Mouse (Mus musculus): ENCODE results near the gene Dek. TPM values are rescaled to one million over a fixed set of nuclear protein-coding genes. Genes with fewer than 3 reads are reported as not detected.
A peak's percentile ranks its signal among the peaks of the same experiment; 100 is the strongest.

Gene Dek
- 419 and 427 TPM in 2 replicates for polyA plus RNA-seq (2016; fragmentation: Nextera tagmentation; extraction: Ambion mirVana)

DNA sequence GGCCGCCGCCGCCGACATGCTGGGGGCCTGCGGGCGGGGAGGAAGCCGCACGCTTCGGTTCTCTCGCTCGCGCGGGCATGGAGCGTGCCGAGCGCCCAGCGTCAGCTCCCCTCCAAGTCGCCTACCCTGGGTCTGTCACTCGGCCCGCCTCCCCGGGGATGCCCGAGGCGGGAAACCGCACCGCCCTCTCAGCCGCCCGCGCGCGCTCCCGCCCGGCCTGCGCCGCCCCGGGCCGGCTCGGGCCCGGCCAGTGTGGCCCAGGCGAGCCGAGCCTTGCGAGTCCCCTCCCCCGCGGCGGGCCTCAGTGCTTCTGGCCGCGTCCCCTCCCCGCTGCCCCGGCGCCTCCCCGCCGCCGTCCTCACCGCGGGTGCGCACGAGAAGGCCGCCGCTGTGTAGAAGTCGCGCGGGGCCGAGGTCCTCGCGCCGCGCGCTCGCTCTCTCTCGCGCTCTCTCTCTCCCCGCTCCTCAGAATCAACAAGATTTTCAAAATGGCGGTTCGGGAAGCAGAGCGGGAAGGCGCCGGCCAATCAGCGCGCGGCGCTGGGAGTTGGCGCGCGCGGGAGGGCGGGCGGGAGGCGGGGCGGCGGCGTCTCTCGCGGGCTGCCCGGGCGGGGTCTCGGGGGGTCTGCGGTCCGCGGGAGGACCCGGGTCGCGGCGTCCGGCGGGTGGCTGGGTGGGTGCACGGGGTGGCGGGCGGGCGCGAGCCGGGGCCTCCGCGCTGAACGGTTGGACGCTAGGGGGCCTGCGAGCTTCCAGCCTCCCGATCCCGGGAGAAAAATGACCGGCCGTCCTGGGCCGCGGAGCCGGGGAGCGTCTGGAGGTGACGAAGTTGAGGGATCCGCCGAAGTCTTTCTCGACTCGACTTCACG is at the start of gene Dek:
Dek (minus strand) TSS at position 491 of the 869 bp plus-strand sequence.
- Histone ChIP-seq H3K4me3 (replicated peaks) (peak within 1 kb of the TSS; percentile 95), H3K4me2 (peak within 1 kb of the TSS; percentile 73), H3K9me3 (no peaks in the 10 kb centered on the region), H3K36me3 (replicated peaks) (peaks cover 9% of the 10 kb centered on the region), H3K9ac (peak within 1 kb of the TSS; percentile 97), H3K27ac (peak within 1 kb of the TSS; percentile 100), H3K4me1 (peaks cover 26% of the 10 kb centered on the region), H3K27me3 (no peaks in the 10 kb centered on the region)
- under 1% methylated on average over 99 of the region's 129 CpGs for WGBS
- peak; percentile 93 for ATAC-seq (ENCODE audit: low FRiP score)

DNA sequence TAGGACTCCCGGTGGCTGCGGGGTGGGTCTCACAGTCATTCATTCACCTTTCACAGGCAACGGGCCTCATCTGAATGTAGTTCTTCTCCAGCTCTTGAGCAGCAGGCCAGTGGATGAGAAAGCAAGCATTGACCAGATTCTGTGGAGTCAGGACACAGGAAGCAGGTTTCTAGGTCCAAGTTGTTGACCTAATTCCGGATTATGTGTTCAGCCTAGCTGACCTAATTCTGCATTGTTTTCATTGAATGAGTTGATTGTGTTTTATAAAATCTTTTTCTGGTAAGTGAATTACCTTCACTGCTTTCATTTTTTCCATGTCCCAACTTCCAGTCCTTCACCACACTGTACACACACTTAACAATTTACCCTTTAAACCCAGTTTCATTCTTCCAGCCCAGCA is 48.9 kb upstream of the Dek start:
- Histone ChIP-seq H3K27ac (no peak overlapping the region), H3K9me3 (no peaks in the 10 kb centered on the region), H3K4me1 (peaks cover 7% of the 10 kb centered on the region; the same call in 1 of the 2 replicates), H3K27me3 (no peaks in the 10 kb centered on the region), H3K4me3 (replicated peaks) (no peak overlapping the region), H3K36me3 (replicated peaks) (no peaks in the 10 kb centered on the region), H3K4me2 (no peak overlapping the region), H3K9ac (no peak overlapping the region)
- ATAC-seq (ENCODE audit: low FRiP score): no peak
- 52% methylated on average over 4 of the region's 4 CpGs for WGBS

- Histone ChIP-seq H3K9ac (no peak overlapping the region), H3K4me2 (no peak overlapping the region), H3K4me1 (peaks cover 13% of the 10 kb centered on the region), H3K27me3 (no peaks in the 10 kb centered on the region), H3K36me3 (replicated peaks) (no peaks in the 10 kb centered on the region), H3K9me3 (no peaks in the 10 kb centered on the region), H3K27ac (no peak overlapping the region), H3K4me3 (replicated peaks) (no peak overlapping the region)
- 73% methylated on average over 5 of the region's 5 CpGs for WGBS
- ATAC-seq (ENCODE audit: low FRiP score): no peak
Observed at GRCm38 (mm10) chr13:47153206-47153605, 47.2 kb upstream of the Dek start.

GRCm38 (mm10) chr13:47152390-47152789 is 46.4 kb upstream of the Dek start:
- H3K27me3 ChIP-seq: no peaks in the 10 kb centered on the region
- no peak overlapping the region for H3K27ac ChIP-seq
- WGBS: 29% methylated on average over 7 of the region's 7 CpGs
- H3K4me2 ChIP-seq: no peak overlapping the region
- H3K4me3 ChIP-seq (replicated peaks): no peak overlapping the region
- peaks cover 14% of the 10 kb centered on the region for H3K4me1 ChIP-seq
- no peak overlapping the region for H3K9ac ChIP-seq
- H3K9me3 ChIP-seq: no peaks in the 10 kb centered on the region
- 0 out of 2 replicates have a peak, but pooled peaks have one; percentile 60 for ATAC-seq (ENCODE audit: low FRiP score)
- no peaks in the 10 kb centered on the region for H3K36me3 ChIP-seq (replicated peaks)

DNA sequence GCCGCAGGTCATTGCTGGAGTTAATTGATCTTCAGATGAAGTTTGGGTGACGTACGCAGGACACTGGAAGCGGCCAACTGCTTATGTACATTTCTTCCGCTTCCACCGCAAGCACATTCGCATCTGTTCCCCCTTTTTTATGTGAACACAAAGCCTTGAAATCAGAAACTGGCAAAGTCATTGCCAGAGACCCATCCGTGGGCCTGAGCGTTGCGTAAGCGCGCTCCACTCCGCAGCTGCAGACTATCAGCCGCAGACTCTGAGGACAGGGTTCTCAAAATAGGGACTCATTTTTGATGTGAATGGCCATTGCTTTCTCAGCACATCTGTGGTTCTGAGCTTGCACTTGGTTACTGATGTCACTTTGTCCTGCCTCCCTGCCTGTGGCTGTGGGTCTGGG is 45.1 kb upstream of the Dek start:
- Histone ChIP-seq H3K4me2 (no peak overlapping the region), H3K4me1 (peaks cover 14% of the 10 kb centered on the region), H3K36me3 (replicated peaks) (no peaks in the 10 kb centered on the region), H3K9me3 (no peaks in the 10 kb centered on the region), H3K27me3 (no peaks in the 10 kb centered on the region), H3K9ac (no peak overlapping the region), H3K4me3 (replicated peaks) (no peak overlapping the region), H3K27ac (no peak overlapping the region)
- no peak for ATAC-seq (ENCODE audit: low FRiP score)
- WGBS: 93% methylated on average over 14 of the region's 14 CpGs

DNA sequence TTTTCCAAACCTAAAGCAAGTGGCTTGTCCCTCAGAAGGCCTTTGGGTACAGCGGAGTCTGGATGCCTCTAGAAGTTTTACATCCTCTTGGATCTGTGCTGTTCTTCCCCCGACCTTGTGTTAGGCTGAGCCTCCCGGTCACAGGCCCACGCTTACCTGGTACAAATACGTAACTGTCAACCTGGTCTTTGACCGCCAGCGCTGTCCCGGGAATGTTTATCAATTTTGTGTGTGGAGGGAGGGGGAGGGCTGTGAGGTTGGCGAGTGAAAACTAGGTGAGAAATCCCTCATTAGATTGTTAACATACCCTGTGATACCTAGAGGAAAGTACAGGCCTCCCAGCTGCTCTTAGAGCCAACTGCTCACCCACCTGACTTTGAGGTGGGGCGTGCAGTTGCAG is 44.0 kb upstream of the Dek start:
- Histone ChIP-seq H3K4me3 (replicated peaks) (no peak overlapping the region), H3K4me1 (peaks cover 12% of the 10 kb centered on the region), H3K9me3 (no peaks in the 10 kb centered on the region), H3K27me3 (no peaks in the 10 kb centered on the region), H3K4me2 (no peak overlapping the region), H3K36me3 (replicated peaks) (no peaks in the 10 kb centered on the region), H3K27ac (no peak overlapping the region), H3K9ac (no peak overlapping the region)
- 92% methylated on average over 10 of the region's 10 CpGs for WGBS
- no peak for ATAC-seq (ENCODE audit: low FRiP score)

DNA sequence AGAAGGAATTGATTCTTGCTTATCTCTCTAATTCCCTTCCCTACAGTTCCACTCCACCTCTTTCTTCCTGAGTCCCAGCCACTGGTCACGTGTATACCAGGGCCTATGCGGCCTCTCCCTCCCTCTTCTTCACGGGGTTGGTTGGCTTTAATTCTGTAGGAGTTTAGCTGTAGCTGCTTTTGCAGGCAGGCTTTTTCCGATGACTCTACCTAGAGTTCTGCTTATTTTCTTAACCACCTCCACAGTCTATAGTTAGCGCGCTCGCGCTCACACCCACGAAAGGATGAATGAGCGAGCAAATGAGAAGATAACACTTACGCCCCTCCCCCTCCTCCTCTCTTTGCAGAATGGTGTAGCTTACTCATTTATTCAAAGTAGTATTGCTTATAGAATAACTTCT is 42.6 kb upstream of the Dek start:
- no peak overlapping the region for H3K27ac ChIP-seq
- ATAC-seq (ENCODE audit: low FRiP score): no peak
- WGBS: 70% methylated on average over 11 of the region's 11 CpGs

DNA sequence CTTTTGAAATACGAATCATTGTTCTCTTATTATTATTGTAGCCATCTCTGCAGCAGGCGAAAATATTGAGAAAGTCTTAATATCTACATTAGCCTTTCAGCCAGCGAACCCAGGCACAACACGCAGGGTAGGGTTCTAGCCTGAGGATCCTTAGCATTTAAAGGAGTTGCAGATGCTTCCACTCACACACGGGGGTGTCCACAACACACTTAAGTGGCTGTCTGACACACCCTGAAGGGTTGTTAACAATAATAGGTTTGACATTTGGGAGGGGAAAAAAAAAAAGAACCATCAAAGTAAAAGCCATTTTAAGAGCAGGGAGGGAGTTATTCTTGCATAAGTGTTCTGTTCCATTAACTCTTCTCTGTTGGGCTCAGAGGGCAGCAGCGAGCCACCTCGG is 40.4 kb upstream of the Dek start:
- Histone ChIP-seq H3K9ac (no peak overlapping the region), H3K4me1 (peaks cover 8% of the 10 kb centered on the region), H3K27ac (no peak overlapping the region), H3K27me3 (no peaks in the 10 kb centered on the region), H3K9me3 (no peaks in the 10 kb centered on the region), H3K4me3 (replicated peaks) (no peak overlapping the region), H3K4me2 (no peak overlapping the region), H3K36me3 (replicated peaks) (no peaks in the 10 kb centered on the region)
- 71% methylated on average over 7 of the region's 7 CpGs for WGBS
- no peak for ATAC-seq (ENCODE audit: low FRiP score)

More for the DNA sequence above, 42.6 kb upstream of the Dek start:
- no peak overlapping the region for H3K4me3 ChIP-seq (replicated peaks)
- peaks cover 8% of the 10 kb centered on the region for H3K4me1 ChIP-seq
- H3K9me3 ChIP-seq: no peaks in the 10 kb centered on the region
- H3K27me3 ChIP-seq: no peaks in the 10 kb centered on the region
- no peaks in the 10 kb centered on the region for H3K36me3 ChIP-seq (replicated peaks)
- H3K4me2 ChIP-seq: no peak overlapping the region
- H3K9ac ChIP-seq: no peak overlapping the region

DNA sequence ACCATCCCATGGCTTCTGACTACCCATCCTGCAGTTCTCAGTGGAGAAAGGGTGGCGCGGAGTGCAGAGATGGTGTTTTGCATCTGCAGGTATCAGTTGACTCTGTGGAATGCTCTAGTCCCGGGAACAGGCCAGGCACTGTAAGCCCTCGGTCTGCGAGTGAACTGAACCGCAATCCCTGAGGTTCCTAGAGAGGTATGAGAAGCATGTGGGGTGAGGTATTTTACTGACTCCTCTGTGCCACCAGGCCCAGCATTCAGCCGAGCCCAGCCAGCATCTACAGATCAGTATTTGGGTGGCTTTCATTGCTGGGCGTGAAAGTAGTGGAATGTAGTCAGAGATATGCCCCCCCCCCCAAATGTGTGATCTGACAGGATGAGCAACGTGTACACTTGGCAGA is 39.9 kb upstream of the Dek start:
- Histone ChIP-seq H3K4me1 (peaks cover 8% of the 10 kb centered on the region), H3K27ac (no peak overlapping the region), H3K9ac (no peak overlapping the region), H3K4me2 (no peak overlapping the region), H3K4me3 (replicated peaks) (no peak overlapping the region), H3K36me3 (replicated peaks) (no peaks in the 10 kb centered on the region), H3K9me3 (no peaks in the 10 kb centered on the region), H3K27me3 (no peaks in the 10 kb centered on the region)
- no peak for ATAC-seq (ENCODE audit: low FRiP score)
- 81% methylated on average over 9 of the region's 9 CpGs for WGBS

- WGBS: 86% methylated on average over 6 of the region's 6 CpGs
- H3K9ac ChIP-seq: no peak overlapping the region
- no peaks in the 10 kb centered on the region for H3K4me1 ChIP-seq
- no peak overlapping the region for H3K4me3 ChIP-seq (replicated peaks)
- ATAC-seq (ENCODE audit: low FRiP score): no peak
- H3K9me3 ChIP-seq: 0 out of 2 replicates have a peak, but pooled peaks cover 4% of the 10 kb centered on the region
- no peaks in the 10 kb centered on the region for H3K27me3 ChIP-seq
- H3K27ac ChIP-seq: no peak overlapping the region
- H3K36me3 ChIP-seq (replicated peaks): no peaks in the 10 kb centered on the region
- no peak overlapping the region for H3K4me2 ChIP-seq
Observed at GRCm38 (mm10) chr13:47142764-47143163, 36.8 kb upstream of the Dek start.

DNA sequence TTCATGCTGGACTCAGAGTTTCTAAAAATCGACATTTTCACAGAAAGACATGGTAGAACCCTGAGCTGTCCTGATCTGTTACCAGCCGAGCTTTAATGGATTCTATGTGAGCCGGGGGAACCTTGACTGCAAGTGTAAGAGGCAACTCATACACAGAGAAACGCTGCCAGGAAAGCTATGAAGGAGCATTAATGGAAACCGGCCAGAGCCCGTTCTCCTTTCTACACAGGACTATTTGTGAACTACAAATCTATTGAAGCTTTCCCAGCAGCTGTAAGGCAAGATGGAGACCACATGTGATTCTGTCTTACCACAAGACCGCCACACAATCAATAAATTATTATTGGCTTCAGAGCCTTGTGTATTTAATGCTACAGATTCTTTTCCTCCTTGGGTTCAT is 29.7 kb upstream of the Dek start:
- no peak overlapping the region for H3K27ac ChIP-seq
- ATAC-seq (ENCODE audit: low FRiP score): no peak
- H3K27me3 ChIP-seq: no peaks in the 10 kb centered on the region
- no peak overlapping the region for H3K4me3 ChIP-seq (replicated peaks)
- no peak overlapping the region for H3K9ac ChIP-seq
- no peaks in the 10 kb centered on the region for H3K4me1 ChIP-seq
- 0 out of 2 replicates have a peak, but pooled peaks cover 4% of the 10 kb centered on the region for H3K9me3 ChIP-seq
- WGBS: 90% methylated on average over 7 of the region's 7 CpGs
- H3K36me3 ChIP-seq (replicated peaks): no peaks in the 10 kb centered on the region
- no peak overlapping the region for H3K4me2 ChIP-seq

DNA sequence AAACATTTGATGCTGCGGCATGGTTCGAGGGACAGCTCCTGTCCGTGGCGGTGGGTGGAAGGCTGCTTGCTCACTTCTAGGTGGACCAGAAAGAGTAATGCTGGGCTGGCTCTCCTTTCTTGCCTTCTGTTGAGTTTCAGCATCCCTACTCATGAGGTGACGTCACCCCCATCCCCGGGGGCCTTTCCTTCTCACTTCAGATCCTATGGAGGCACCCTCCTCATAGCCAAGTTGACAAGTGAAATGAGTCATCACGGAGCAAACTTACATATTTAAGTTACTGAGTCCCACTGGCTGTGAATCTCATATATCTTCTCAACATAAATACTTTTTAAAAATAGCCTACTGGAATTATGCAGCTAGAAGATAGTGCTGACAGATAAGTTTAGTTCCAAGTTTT is 28.8 kb upstream of the Dek start:
- 0 out of 2 replicates have a peak, but pooled peaks cover 4% of the 10 kb centered on the region for H3K9me3 ChIP-seq
- no peaks in the 10 kb centered on the region for H3K4me1 ChIP-seq
- 93% methylated on average over 7 of the region's 7 CpGs for WGBS
- H3K4me3 ChIP-seq (replicated peaks): no peak overlapping the region
- H3K27ac ChIP-seq: no peak overlapping the region
- no peak for ATAC-seq (ENCODE audit: low FRiP score)
- no peak overlapping the region for H3K4me2 ChIP-seq
- no peaks in the 10 kb centered on the region for H3K27me3 ChIP-seq
- H3K9ac ChIP-seq: no peak overlapping the region
- H3K36me3 ChIP-seq (replicated peaks): no peaks in the 10 kb centered on the region

- H3K9me3 ChIP-seq: no peaks in the 10 kb centered on the region
- H3K36me3 ChIP-seq (replicated peaks): no peaks in the 10 kb centered on the region
- no peak overlapping the region for H3K4me3 ChIP-seq (replicated peaks)
- no peak overlapping the region for H3K9ac ChIP-seq
- 95% methylated on average over 8 of the region's 8 CpGs for WGBS
- H3K27ac ChIP-seq: no peak overlapping the region
- H3K4me2 ChIP-seq: no peak overlapping the region
- H3K27me3 ChIP-seq: no peaks in the 10 kb centered on the region
- no peak for ATAC-seq (ENCODE audit: low FRiP score)
- H3K4me1 ChIP-seq: no peaks in the 10 kb centered on the region
Observed at GRCm38 (mm10) chr13:47133058-47133457, 27.1 kb upstream of the Dek start.
